In the genomic region with DNA sequence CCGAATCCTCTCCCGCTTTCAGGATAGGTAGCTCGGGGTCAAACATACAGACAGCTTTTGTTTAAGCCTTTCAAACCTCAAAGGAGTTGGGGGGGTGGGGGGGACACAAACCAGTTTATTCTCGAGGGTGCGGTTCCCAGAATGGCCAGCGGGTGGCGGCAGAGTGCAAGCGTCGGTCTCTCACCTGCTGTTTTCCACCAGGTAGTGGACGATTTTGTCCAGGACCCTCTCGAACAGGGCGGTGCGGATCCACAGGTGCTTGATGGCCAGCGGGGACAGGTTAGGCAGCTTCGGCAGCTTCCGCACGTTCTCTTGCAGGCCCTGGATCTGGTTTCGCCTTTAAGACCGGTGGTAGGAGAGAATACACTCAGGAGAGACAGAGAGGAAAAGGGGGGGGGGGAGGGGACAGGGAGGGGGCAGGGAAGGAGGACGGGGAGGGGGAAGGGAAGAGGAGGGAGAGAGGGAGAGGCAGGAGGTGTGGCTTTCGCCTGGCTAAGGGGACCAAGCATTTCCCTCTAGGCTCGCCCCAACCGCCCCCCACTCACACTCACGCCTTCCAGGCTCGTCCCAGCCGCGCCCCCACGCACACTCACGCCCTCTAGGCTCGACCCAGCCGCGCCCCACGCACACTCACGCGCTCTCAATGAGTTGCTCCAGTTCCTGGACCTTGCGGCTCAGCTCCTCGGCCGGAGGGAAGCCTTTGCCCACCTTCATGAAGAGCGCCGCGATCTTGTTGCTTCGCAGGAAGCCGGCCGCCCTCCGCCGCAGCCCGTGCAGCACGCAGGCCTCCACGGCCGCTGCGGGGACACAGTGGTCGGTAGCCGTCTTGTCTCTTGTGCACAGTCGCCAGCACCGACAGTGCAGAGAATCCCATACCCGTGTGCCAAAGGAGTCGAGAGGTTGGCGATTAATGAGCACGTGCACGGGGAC, we compare ENCODE assay signal across 7 mouse cellular contexts. TPM values are rescaled to one million over a fixed set of nuclear protein-coding genes. Genes with fewer than 3 reads are reported as not detected.
A peak's percentile ranks its signal among the peaks of the same experiment; 100 is the strongest.
DNase-seq lines count a peak whose midpoint lies in the region; ATAC-seq and TF ChIP-seq lines count a peak whose summit lies in the region.

No protein-coding gene starts in this region.

- TF ChIP-seq EP300 in ES-Bruce4 (IDR thresholded peaks at IDR 0.05; ENCODE audit: insufficient read depth, low read depth, low read length): no peak

- no peaks in the 10 kb centered on the region for H3K27me3 ChIP-seq in ES-Bruce4 (ENCODE audit: control insufficient read depth, insufficient read depth, low read length, poor library complexity, severe bottlenecking)
- H3K27me3 ChIP-seq in embryonic facial prominence, embryonic 11.5 days (ENCODE audit: control insufficient read depth, insufficient read depth, low read length): peaks cover 17% of the 10 kb centered on the region
- H3K27me3 ChIP-seq in hindbrain, embryonic 15.5 days: peaks cover 17% of the 10 kb centered on the region; the same call in 1 of the 2 replicates
- H3K27me3 ChIP-seq in midbrain, embryonic 13.5 days: peaks cover 48% of the 10 kb centered on the region

- intact Hi-C loops in left cerebral cortex, postnatal 36 days (cut with DNase I): loop anchor here (1.0 to 2.0 kb wide), 2 partner anchors 23 to 64 kb away; partner anchors contain the start of gene Sgsm1

- peaks cover 4% of the 10 kb centered on the region for H3K4me1 ChIP-seq in ES-Bruce4 (ENCODE audit: control insufficient read depth, insufficient read depth, low read length)
- no peaks in the 10 kb centered on the region for H3K4me1 ChIP-seq in embryonic facial prominence, embryonic 11.5 days (ENCODE audit: control insufficient read depth, insufficient read depth, low read length)
- peaks cover 15% of the 10 kb centered on the region for H3K4me1 ChIP-seq in hindbrain, embryonic 15.5 days (replicated peaks)
- H3K4me1 ChIP-seq in midbrain, embryonic 13.5 days (replicated peaks): peaks cover 11% of the 10 kb centered on the region

- 4% methylated on average over 59 of the region's 60 CpGs for WGBS in embryonic facial prominence, embryonic 11.5 days
- WGBS in hindbrain, embryonic 15.5 days: 3% methylated on average over 54 of the region's 60 CpGs
- 4% methylated on average over 58 of the region's 60 CpGs for WGBS in midbrain, embryonic 13.5 days

- DNase-seq in R1 (ENCODE audit: low read depth, low spot score): peak; percentile 65
- DNase-seq in embryonic facial prominence, embryonic 11.5 days (ENCODE audit: low spot score): peak; percentile 68
- peak; percentile 58 to 67 for DNase-seq in left cerebral cortex, postnatal 36 days (ENCODE audit: low spot score in 2 of 2)
- DNase-seq in testis, postnatal 14 days (ENCODE audit: low spot score): peak; percentile 56

- TF ChIP-seq CTCF in ES-Bruce4 (IDR thresholded peaks at IDR 0.05; ENCODE audit: low read depth, low read length): peak; percentile 81

- H3K9ac ChIP-seq in ES-Bruce4 (ENCODE audit: low read depth, poor library complexity, severe bottlenecking): peak overlapping the region; percentile 11; the same call in 1 of the 2 replicates
- H3K9ac ChIP-seq in embryonic facial prominence, embryonic 11.5 days (replicated peaks; ENCODE audit: low read length): no peak overlapping the region
- H3K9ac ChIP-seq in hindbrain, embryonic 15.5 days: peak overlapping the region; percentile 27; the same call in 1 of the 2 replicates
- peak overlapping the region; percentile 49; the same call in 1 of the 2 replicates for H3K9ac ChIP-seq in midbrain, embryonic 13.5 days (replicated peaks)

- peak overlapping the region; percentile 32 for H3K4me2 ChIP-seq in embryonic facial prominence, embryonic 11.5 days (ENCODE audit: low read depth, low read length)
- peak overlapping the region; percentile 49 for H3K4me2 ChIP-seq in hindbrain, embryonic 15.5 days
- peak overlapping the region; percentile 51 for H3K4me2 ChIP-seq in midbrain, embryonic 13.5 days (replicated peaks)

- H3K9me3 ChIP-seq in ES-Bruce4 (replicated peaks; ENCODE audit: control insufficient read depth, insufficient read depth, low read length, poor library complexity, severe bottlenecking): no peaks in the 10 kb centered on the region
- H3K9me3 ChIP-seq in embryonic facial prominence, embryonic 11.5 days (replicated peaks; ENCODE audit: control insufficient read depth, low read length): no peaks in the 10 kb centered on the region
- no peaks in the 10 kb centered on the region for H3K9me3 ChIP-seq in hindbrain, embryonic 15.5 days
- H3K9me3 ChIP-seq in midbrain, embryonic 13.5 days: no peaks in the 10 kb centered on the region

- peak overlapping the region; percentile 56 for H3K4me3 ChIP-seq in ES-Bruce4 (ENCODE audit: low read depth, low read length)
- no peak overlapping the region for H3K4me3 ChIP-seq in embryonic facial prominence, embryonic 11.5 days (ENCODE audit: low read depth, low read length)
- H3K4me3 ChIP-seq in hindbrain, embryonic 15.5 days: peak overlapping the region; percentile 25
- peak overlapping the region; percentile 26 for H3K4me3 ChIP-seq in midbrain, embryonic 13.5 days (replicated peaks)

- H3K36me3 ChIP-seq in ES-Bruce4 (ENCODE audit: control insufficient read depth, insufficient read depth, low read length, poor library complexity, severe bottlenecking): no peaks in the 10 kb centered on the region
- no peaks in the 10 kb centered on the region for H3K36me3 ChIP-seq in embryonic facial prominence, embryonic 11.5 days (replicated peaks; ENCODE audit: control insufficient read depth, insufficient read depth, low read depth, low read length)
- peaks cover 15% of the 10 kb centered on the region for H3K36me3 ChIP-seq in hindbrain, embryonic 15.5 days
- H3K36me3 ChIP-seq in midbrain, embryonic 13.5 days: peaks cover 32% of the 10 kb centered on the region

- H3K27ac ChIP-seq in ES-Bruce4 (ENCODE audit: insufficient read depth, low read length): no peak overlapping the region
- no peak overlapping the region for H3K27ac ChIP-seq in embryonic facial prominence, embryonic 11.5 days (replicated peaks; ENCODE audit: low read depth, low read length)
- no peak overlapping the region for H3K27ac ChIP-seq in hindbrain, embryonic 15.5 days (replicated peaks)
- H3K27ac ChIP-seq in midbrain, embryonic 13.5 days: no peak overlapping the region

- TF ChIP-seq POLR2A in ES-Bruce4 (IDR thresholded peaks at IDR 0.05; ENCODE audit: insufficient read depth, low read length): no peak

- no peak for ATAC-seq in embryonic facial prominence, embryonic 11.5 days (replicated peaks; ENCODE audit: insufficient number of reproducible peaks, low FRiP score, low TSS enrichment, low read depth)
- ATAC-seq in hindbrain, embryonic 15.5 days (ENCODE audit: low FRiP score, low read depth): peak; percentile 43
- ATAC-seq in midbrain, embryonic 13.5 days: peak; percentile 47

RNA-seq across cellular contexts. Expression of gene Sgsm1, which starts 23.7 kb away (rescaled TPM):
- 11.7 and 12.6 TPM in 2 replicates for polyA plus RNA-seq in ES-Bruce4 (2011; ENCODE audit: insufficient read depth, insufficient read length, low read depth, missing spikeins)
- 6.8 and 7.4 TPM in 2 replicates for polyA plus RNA-seq in embryonic facial prominence, embryonic 11.5 days (2014; fragmentation: Nextera tagmentation; extraction: Ambion mirVana)
- 20.6 and 21.1 TPM in 2 replicates for polyA plus RNA-seq in hindbrain, embryonic 15.5 days (2015; fragmentation: Nextera tagmentation; extraction: Ambion mirVana)
- total RNA-seq in left cerebral cortex, postnatal 36 days (2021): 100 to 1,000 TPM; 124 to 169 TPM
- 17.2 and 17.4 TPM in 2 replicates for polyA plus RNA-seq in midbrain, embryonic 13.5 days (2015; fragmentation: Nextera tagmentation; extraction: Ambion mirVana)
